Mouse (Mus musculus) liver, adult 2 months (tissue): ENCODE results near the gene Morn1.

Experiments used
- CTCF ChIP-seq: fragments of 200-500 bp; IDR thresholded peaks from 2 replicates; pipeline ENCODE4 v1.5.1; 2011; ENCODE audit warnings: low read depth, low read length, control low read depth
- POLR2A ChIP-seq: fragments of 200-500 bp; IDR thresholded peaks from 2 replicates; pipeline ENCODE4 v1.6.1; 2011; ENCODE audit warnings: low read length, control low read depth; ENCODE audit not compliant: insufficient read depth; ENCODE audit errors: extremely low read depth

DNA sequence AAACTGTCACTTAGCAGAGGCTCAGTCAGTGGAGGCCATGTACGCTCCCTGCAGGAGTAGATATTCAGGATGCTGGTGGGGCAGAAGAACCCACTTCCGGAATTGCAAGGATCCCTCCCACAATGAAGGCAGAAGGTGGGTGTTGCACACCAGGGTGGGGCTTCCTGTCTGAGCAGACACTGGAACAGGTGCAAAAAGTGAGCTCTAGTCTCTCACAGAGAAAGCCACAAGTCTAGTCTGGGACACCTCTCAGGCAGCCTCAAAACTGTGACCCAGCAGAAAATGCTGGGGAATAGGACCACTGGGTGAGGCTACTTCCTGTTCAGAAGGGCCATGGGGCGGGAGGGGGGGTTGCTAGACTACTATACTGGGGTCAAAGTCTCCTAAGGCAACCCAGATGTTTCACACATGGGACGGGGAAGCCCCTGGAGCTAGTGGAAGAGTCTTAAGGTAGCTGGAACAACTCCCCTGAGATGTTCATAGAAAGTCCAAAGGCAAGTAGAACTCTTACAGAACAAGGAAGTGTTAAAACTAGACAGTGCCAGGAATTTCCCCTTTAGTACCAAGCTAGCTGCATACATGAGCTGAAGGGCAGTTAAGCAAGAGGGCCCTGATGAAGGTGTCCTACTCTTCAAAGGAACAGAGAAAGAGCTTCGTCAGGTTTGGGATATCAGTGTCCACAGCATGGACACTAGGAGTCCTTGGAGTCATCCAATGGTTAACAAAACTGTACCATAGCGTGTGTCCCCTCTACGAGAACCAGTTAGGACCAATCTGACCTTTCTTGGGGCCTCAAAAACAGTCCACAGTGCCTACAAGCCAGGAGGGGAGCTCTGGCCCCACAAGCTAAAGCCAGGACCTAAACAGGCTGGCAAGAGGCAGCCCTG is 76.3 kb downstream of the Morn1 start:
- TF ChIP-seq CTCF (no peak), POLR2A (no peak)
